Mouse (Mus musculus): ENCODE data around the gene Oprm1. TPM values are rescaled to one million over a fixed set of nuclear protein-coding genes. Genes with fewer than 3 reads are reported as not detected.

Oprm1 gene
- total RNA-seq, 2 experiments from 2014 or later: 4.3 to 6.0 TPM

DNA sequence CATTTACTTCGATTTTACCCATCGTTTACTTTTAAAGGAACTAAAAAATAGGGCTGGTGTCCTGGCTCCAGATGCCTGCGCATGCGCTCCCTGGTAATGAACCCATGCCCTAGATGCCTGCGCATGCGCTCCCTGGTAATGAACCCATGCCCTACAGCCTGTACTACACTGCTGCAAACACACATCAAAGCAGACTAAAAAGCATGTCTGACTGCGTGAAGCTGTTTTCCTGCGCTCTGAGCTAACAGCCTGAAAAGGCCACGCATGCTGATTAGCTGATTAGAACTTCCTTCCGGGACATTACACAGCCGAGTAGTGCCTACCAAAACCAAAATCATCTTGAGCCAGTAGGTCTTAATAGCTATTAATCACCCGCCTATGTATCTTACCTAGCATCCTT is 277.2 kb downstream of the Oprm1 start:
- DNase-seq (ENCODE audit: low spot score in 2 of 2): no peak

- no peak for DNase-seq (ENCODE audit: low spot score in 2 of 2)
Measured at GRCm38 (mm10) chr10:7037194-7037593, 278.9 kb downstream of the Oprm1 start.

- DNase-seq (ENCODE audit: low spot score in 2 of 2): no peak
Measured at GRCm38 (mm10) chr10:7041032-7041431, 282.7 kb downstream of the Oprm1 start.

GRCm38 (mm10) chr10:7043896-7044295 is 285.6 kb downstream of the Oprm1 start:
- DNase-seq (ENCODE audit: low spot score in 2 of 2): no peak

DNA sequence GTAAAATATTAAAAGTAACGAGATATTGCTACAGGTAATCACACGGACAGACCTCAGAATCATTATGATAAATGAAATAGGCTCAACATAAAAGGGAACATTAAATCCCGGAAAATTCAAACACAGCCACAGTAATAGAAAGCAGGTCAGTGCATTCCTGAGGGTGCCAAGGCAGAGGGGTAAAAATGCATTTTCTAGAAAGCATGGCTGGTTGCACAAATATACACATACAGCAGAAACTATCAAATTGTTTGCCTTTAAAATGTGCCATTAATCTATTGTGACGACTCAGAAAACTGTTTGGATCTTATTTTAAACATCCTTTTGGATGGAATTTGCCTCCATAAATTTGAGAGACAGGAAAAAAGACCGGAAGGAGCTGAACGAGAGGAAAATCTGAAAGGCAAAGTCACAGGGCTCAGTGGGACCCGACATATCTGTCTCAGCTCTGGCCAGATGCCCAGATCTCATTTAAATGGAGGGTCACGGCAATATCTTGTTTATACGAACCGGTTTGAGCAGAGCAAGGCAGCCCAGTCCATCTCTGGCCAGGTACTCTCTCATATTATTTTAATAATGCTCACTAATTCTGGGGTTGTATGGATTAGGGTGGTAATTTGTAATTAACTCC is 289.1 kb downstream of the Oprm1 start:
- no peak for DNase-seq (ENCODE audit: low spot score in 2 of 2)

DNA sequence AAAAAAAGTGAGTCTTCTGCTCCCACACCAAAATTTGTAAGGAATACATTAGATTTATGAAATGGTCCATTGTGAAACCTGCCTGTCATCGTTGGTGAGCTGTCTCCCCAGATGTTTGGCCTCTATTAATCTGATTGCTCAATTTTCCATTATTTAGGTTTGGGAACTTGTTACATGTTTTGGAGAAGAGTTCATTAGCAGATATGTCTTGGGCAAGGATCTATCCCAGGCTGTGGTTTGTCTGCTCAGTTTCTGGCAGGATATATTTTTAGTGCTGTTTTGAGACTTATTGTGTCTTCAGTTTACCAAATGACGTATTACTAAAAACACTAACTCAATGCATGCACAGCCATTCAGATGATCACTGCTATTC is 289.6 kb downstream of the Oprm1 start:
- no peak for DNase-seq (ENCODE audit: low spot score in 2 of 2)

- DNase-seq (ENCODE audit: low spot score in 2 of 2): no peak
Measured at GRCm38 (mm10) chr10:7049901-7050300, 291.6 kb downstream of the Oprm1 start.

- DNase-seq (ENCODE audit: low spot score in 2 of 2): no peak
Measured at GRCm38 (mm10) chr10:7052315-7053017, 294.2 kb downstream of the Oprm1 start, which contains the start of gene Ipcef1. Ipcef1 (minus strand) TSS chr10:7052478.

DNA sequence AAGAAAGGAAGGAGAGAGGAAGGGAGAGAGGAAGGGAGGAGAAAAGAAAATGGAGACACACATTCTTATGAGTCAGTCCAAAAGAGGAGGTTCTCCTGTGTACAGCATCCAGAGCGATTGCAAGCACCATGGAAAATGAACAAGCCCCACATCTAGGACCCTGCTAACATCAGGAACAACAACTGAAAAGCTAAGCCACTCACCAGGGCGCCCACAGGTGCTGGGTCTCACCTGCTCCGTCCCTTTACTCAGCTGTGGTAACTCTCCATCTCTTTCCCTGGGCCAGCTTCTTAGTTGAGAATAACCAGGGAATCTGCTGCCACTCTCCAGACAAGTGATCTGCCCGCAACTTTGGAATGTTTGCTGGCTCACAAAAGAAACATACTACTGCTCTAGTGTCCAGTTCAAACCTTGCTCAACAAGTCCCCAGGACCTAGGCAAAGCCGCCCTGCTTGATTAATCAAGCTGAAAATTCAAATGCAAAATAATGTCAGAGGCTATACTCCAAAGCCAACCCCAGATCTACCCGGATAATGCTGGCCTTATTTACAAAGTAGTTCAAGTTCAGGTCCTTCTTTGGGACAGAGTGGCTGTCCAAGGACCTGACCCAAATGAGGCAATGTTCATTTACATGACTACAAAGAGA is 296.4 kb downstream of the Oprm1 start:
- no peak for DNase-seq (ENCODE audit: low spot score in 2 of 2)

DNA sequence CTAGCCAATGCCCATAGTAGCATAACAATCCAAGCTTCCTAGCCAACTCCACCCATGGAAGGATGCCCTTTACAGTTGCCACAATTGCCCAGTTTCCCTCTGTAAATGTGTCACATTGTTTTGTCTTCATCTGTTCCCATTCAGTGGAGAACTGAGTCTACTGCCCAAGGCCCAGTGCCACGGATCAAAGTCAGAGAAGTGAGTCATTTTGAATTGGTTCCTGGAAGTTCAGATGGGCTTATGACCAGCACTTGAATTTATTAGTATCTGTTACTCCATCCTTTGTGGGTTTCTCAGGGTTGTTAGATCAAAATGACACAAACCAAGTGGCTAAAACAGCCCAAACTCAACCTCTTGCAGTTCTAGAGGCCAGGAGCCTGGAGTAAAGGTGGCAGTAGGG is 299.2 kb downstream of the Oprm1 start:
- DNase-seq (ENCODE audit: low spot score in 2 of 2): no peak

DNA sequence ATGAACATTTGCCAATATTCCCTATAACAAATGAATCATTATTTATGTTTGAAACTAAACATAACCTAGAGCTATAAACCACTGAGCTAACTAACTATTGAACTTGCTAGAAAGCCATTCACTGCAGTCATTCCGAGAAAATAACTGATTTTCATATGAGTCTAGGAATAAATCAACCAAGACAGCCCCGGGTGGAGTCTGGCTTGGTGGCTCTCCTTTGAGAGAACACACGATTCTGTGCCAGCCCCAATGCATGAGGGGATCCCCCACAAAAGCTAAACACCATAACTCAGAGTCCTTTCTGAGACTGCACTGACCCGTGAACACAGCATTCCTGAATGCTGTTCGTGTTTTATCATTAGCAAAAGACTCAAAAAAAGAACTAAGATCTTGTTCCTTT is 302.0 kb downstream of the Oprm1 start:
- DNase-seq (ENCODE audit: low spot score in 2 of 2): no peak

DNA sequence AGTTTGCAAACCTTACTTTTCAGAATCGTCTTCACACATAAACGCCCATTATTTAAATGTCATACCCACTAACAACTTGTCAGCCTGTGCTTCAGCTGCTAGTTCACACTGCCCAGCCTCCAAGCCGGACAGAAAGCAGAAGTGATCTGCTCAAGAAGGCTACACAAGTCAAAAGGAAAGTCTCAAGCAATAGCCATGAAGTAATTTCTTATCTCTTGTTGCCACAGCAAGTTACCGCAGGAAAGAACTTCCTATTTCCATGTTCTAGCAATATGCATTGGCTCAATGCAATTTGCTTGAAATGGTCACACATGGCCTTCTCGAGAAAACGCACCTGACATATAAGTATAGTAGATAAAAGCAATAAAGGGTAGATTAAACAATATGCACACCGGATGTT is 304.7 kb downstream of the Oprm1 start:
- no peak for DNase-seq (ENCODE audit: low spot score in 2 of 2)

- no peak for DNase-seq (ENCODE audit: low spot score in 2 of 2)
Measured at GRCm38 (mm10) chr10:7063752-7064457, 305.6 kb downstream of the Oprm1 start.

- DNase-seq (ENCODE audit: low spot score in 2 of 2): no peak
Measured at GRCm38 (mm10) chr10:7068608-7069007, 310.3 kb downstream of the Oprm1 start.

- no peak for DNase-seq (ENCODE audit: low spot score in 2 of 2)
Measured at GRCm38 (mm10) chr10:7069090-7069489, 310.8 kb downstream of the Oprm1 start.

GRCm38 (mm10) chr10:7070100-7070835 is 312.0 kb downstream of the Oprm1 start:
- DNase-seq (ENCODE audit: low spot score in 2 of 2): no peak

DNA sequence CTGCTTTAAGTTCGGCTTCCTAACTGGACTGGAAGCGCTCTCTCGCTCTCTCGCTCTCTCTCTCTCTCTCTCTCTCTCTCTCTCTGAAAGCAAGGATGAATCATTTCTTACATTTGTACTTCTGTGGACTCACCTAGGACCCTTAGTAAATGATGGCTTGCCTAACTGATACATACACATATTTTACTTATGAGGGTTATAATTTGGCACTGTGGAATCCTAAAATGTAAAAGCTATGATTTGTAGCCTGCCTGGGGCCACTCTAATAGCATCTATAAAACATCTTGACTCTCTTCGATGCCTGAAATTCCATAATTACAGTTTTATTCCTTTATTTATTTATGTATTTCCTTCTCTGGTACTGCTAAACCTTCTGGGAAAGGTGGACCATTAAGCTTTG is 312.6 kb downstream of the Oprm1 start:
- no peak for DNase-seq (ENCODE audit: low spot score in 2 of 2)

DNA sequence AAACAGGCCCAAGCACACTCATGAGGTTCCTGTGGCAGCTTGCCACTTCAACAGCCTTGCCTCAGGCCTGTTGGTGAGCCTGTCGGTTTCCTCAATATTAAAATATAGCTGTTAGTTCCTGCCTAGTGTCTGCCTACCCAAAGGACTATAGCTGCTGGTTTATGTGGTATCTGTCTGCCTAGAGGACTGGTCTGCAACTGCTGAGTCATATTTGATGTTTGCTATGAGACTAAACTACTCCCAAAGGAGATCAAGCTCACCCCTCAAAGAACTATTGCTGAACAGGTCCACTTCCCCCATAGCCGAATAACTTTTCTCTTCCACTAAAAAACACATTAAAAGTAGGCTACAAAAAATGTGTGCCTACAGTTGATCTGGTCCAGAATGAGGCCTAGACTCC is 315.9 kb downstream of the Oprm1 start:
- DNase-seq (ENCODE audit: low spot score in 2 of 2): no peak

- no peak for DNase-seq (ENCODE audit: low spot score in 2 of 2)
Measured at GRCm38 (mm10) chr10:7075661-7076060, 317.4 kb downstream of the Oprm1 start.

GRCm38 (mm10) chr10:7076201-7076600 is 317.9 kb downstream of the Oprm1 start:
- peak; percentile 73 to 82 for DNase-seq (ENCODE audit: low spot score in 2 of 2)

GRCm38 (mm10) chr10:7076662-7077211 is 318.4 kb downstream of the Oprm1 start:
- no peak for DNase-seq (ENCODE audit: low spot score in 2 of 2)

All from layer of hippocampus, postnatal 10 days (tissue).